In genomic region chr8:104136277-104136676, GRCm38 (mm10) we compare ENCODE assay signal across 21 mouse cellular contexts. TPM values are rescaled to one million over a fixed set of nuclear protein-coding genes. Genes with fewer than 3 reads are reported as not detected.
DNase-seq lines count a peak whose midpoint lies in the region; ATAC-seq lines count a peak whose summit lies in the region.
"Had no signal": no experiment of that assay in that cellular context is flagged by ENCODE, and none has a peak within 500 bp of the region (broad histone marks: within the 10 kb centered on the region; RNA-seq: fewer than 3 reads in every experiment).

No protein-coding gene starts in this region.

- H3K9ac ChIP-seq in heart, embryonic 11.5 days (ENCODE audit: low read depth, low read length) = no peak overlapping the region
- H3K9ac ChIP-seq in midbrain, embryonic 15.5 days = no peak overlapping the region
- H3K9ac ChIP-seq: embryonic facial prominence, embryonic 12.5 days; forebrain, embryonic 13.5 days; forebrain, embryonic 15.5 days; forebrain, postnatal 0 days had no signal

- no peaks in the 10 kb centered on the region; the same call in 1 of the 2 replicates for H3K36me3 ChIP-seq in heart, embryonic 10.5 days
- no peaks in the 10 kb centered on the region for H3K36me3 ChIP-seq in heart, embryonic 11.5 days (ENCODE audit: control insufficient read depth, insufficient read depth, low read length)
- H3K36me3 ChIP-seq in embryonic facial prominence, embryonic 10.5 days (replicated peaks) = no peaks in the 10 kb centered on the region
- H3K36me3 ChIP-seq in limb, embryonic 10.5 days = no peaks in the 10 kb centered on the region
- no peaks in the 10 kb centered on the region for H3K36me3 ChIP-seq in midbrain, embryonic 15.5 days (replicated peaks)
- H3K36me3 ChIP-seq: embryonic facial prominence, embryonic 12.5 days; forebrain, embryonic 15.5 days had no signal

- H3K9me3 ChIP-seq in heart, embryonic 10.5 days = no peaks in the 10 kb centered on the region
- no peaks in the 10 kb centered on the region for H3K9me3 ChIP-seq in heart, embryonic 11.5 days (replicated peaks; ENCODE audit: control insufficient read depth, low read length)
- H3K9me3 ChIP-seq in embryonic facial prominence, embryonic 10.5 days = no peaks in the 10 kb centered on the region
- no peaks in the 10 kb centered on the region for H3K9me3 ChIP-seq in limb, embryonic 10.5 days (replicated peaks)
- H3K9me3 ChIP-seq in midbrain, embryonic 15.5 days = no peaks in the 10 kb centered on the region
- H3K9me3 ChIP-seq: embryonic facial prominence, embryonic 12.5 days; forebrain, embryonic 13.5 days; forebrain, embryonic 15.5 days had no signal

- ATAC-seq in heart, embryonic 11.5 days (replicated peaks; ENCODE audit: insufficient number of reproducible peaks, low FRiP score, low TSS enrichment) = no peak
- ATAC-seq in midbrain, embryonic 15.5 days (replicated peaks) = no peak
- ATAC-seq: activated CD4-positive, CD25-positive, alpha-beta regulatory T cell, adult 4 months; forebrain, embryonic 13.5 days; forebrain, embryonic 15.5 days; forebrain, postnatal 0 days had no signal

- H3K4me2 ChIP-seq in heart, embryonic 11.5 days = no peak overlapping the region
- no peak overlapping the region for H3K4me2 ChIP-seq in midbrain, embryonic 15.5 days
- H3K4me2 ChIP-seq: embryonic facial prominence, embryonic 12.5 days; forebrain, embryonic 13.5 days; forebrain, embryonic 15.5 days had no signal

- H3K27ac ChIP-seq in heart, embryonic 10.5 days = no peak overlapping the region
- H3K27ac ChIP-seq in heart, embryonic 11.5 days (ENCODE audit: low read depth, low read length) = no peak overlapping the region
- H3K27ac ChIP-seq in embryonic facial prominence, embryonic 10.5 days (replicated peaks) = no peak overlapping the region
- no peak overlapping the region for H3K27ac ChIP-seq in limb, embryonic 10.5 days
- no peak overlapping the region for H3K27ac ChIP-seq in midbrain, embryonic 15.5 days
- H3K27ac ChIP-seq: embryonic facial prominence, embryonic 12.5 days; forebrain, embryonic 13.5 days; forebrain, embryonic 15.5 days had no signal

- DNase-seq in heart, embryonic 10.5 days (ENCODE audit: low spot score) = peak; percentile 51
- peak; percentile 12 for DNase-seq in T-cell, adult 2 months (ENCODE audit: low spot score)
- peak; percentile 3 for DNase-seq in embryonic facial prominence, embryonic 10.5 days (ENCODE audit: low spot score)
- peak; percentile 11 for DNase-seq in limb, embryonic 10.5 days (ENCODE audit: low spot score)
- no peak for DNase-seq in cerebellum, adult 9-11 months
- DNase-seq in kidney, postnatal 14 days = no peak
- DNase-seq: adrenal gland, adult 8-10 months; adrenal gland, postnatal 14 days; adrenal gland, postnatal 36 days; cerebellum, adult 11-12 months; cerebellum, adult 2 months; cerebellum, postnatal 10 days; cerebellum, postnatal 36 days; embryo, embryonic 11 days; forebrain, postnatal 0 days had no signal

- 84% methylated on average over 3 of the region's 3 CpGs for WGBS in heart, embryonic 10.5 days
- WGBS in heart, embryonic 11.5 days (ENCODE audit: insufficient replicate concordance) = 77% methylated on average over 3 of the region's 3 CpGs
- WGBS in embryonic facial prominence, embryonic 10.5 days = 85% methylated on average over 3 of the region's 3 CpGs
- WGBS in limb, embryonic 10.5 days = 95% methylated on average over 3 of the region's 3 CpGs
- WGBS in midbrain, embryonic 15.5 days = 93% methylated on average over 3 of the region's 3 CpGs

- H3K4me3 ChIP-seq in heart, embryonic 10.5 days = no peak overlapping the region
- no peak overlapping the region for H3K4me3 ChIP-seq in heart, embryonic 11.5 days (ENCODE audit: low read depth, low read length)
- H3K4me3 ChIP-seq in embryonic facial prominence, embryonic 10.5 days = no peak overlapping the region
- H3K4me3 ChIP-seq in limb, embryonic 10.5 days = no peak overlapping the region
- H3K4me3 ChIP-seq in midbrain, embryonic 15.5 days = no peak overlapping the region
- H3K4me3 ChIP-seq: embryonic facial prominence, embryonic 12.5 days; forebrain, embryonic 13.5 days; forebrain, embryonic 15.5 days had no signal

- H3K4me1 ChIP-seq in heart, embryonic 10.5 days = no peaks in the 10 kb centered on the region
- H3K4me1 ChIP-seq in heart, embryonic 11.5 days (ENCODE audit: control insufficient read depth, insufficient read depth, low read length) = no peaks in the 10 kb centered on the region
- H3K4me1 ChIP-seq in embryonic facial prominence, embryonic 10.5 days = no peaks in the 10 kb centered on the region
- no peaks in the 10 kb centered on the region for H3K4me1 ChIP-seq in limb, embryonic 10.5 days
- no peaks in the 10 kb centered on the region for H3K4me1 ChIP-seq in midbrain, embryonic 15.5 days
- H3K4me1 ChIP-seq: embryonic facial prominence, embryonic 12.5 days; forebrain, embryonic 13.5 days; forebrain, embryonic 15.5 days had no signal

- H3K27me3 ChIP-seq in heart, embryonic 10.5 days (ENCODE audit: insufficient read depth, poor library complexity, severe bottlenecking) = no peaks in the 10 kb centered on the region
- no peaks in the 10 kb centered on the region for H3K27me3 ChIP-seq in heart, embryonic 11.5 days (ENCODE audit: control insufficient read depth, insufficient read depth, low read length)
- no peaks in the 10 kb centered on the region for H3K27me3 ChIP-seq in embryonic facial prominence, embryonic 10.5 days (replicated peaks; ENCODE audit: low read depth, poor library complexity, severe bottlenecking)
- H3K27me3 ChIP-seq in limb, embryonic 10.5 days (ENCODE audit: low read depth, poor library complexity, severe bottlenecking) = no peaks in the 10 kb centered on the region
- H3K27me3 ChIP-seq in midbrain, embryonic 15.5 days (replicated peaks) = no peaks in the 10 kb centered on the region
- H3K27me3 ChIP-seq: embryonic facial prominence, embryonic 12.5 days; forebrain, embryonic 13.5 days; forebrain, embryonic 15.5 days had no signal

RNA-seq across cellular contexts. Expression of gene Bean1, which starts 34.0 kb away (rescaled TPM):
- 0.07 and 0.23 TPM in 2 replicates for polyA plus RNA-seq in heart, embryonic 10.5 days (2016; fragmentation: Nextera tagmentation; extraction: Ambion mirVana)
- 0.16 and 0.20 TPM in 2 replicates for polyA plus RNA-seq in heart, embryonic 11.5 days (2014; fragmentation: Nextera tagmentation; extraction: Ambion mirVana)
- polyA plus RNA-seq in embryonic facial prominence, embryonic 10.5 days (2016; fragmentation: Nextera tagmentation; extraction: Ambion mirVana) = 0.20 TPM in 2 replicates
- polyA plus RNA-seq in limb, embryonic 10.5 days (2016; fragmentation: Nextera tagmentation; extraction: Ambion mirVana) = 0.10 and 0.23 TPM in 2 replicates
- polyA plus RNA-seq in midbrain, embryonic 15.5 days (2015; fragmentation: Nextera tagmentation; extraction: Ambion mirVana) = 6.4 and 6.6 TPM in 2 replicates
- polyA plus RNA-seq: activated CD4-positive, CD25-positive, alpha-beta regulatory T cell, adult 4 months had no signal

RNA-seq across cellular contexts. Expression of gene Cdh5, which starts 34.9 kb away (rescaled TPM):
- 34.1 and 40.4 TPM in 2 replicates for polyA plus RNA-seq in heart, embryonic 10.5 days (2016; fragmentation: Nextera tagmentation; extraction: Ambion mirVana)
- polyA plus RNA-seq in heart, embryonic 11.5 days (2014; fragmentation: Nextera tagmentation; extraction: Ambion mirVana) = 42.6 and 46.0 TPM in 2 replicates
- 15.4 and 15.6 TPM in 2 replicates for polyA plus RNA-seq in embryonic facial prominence, embryonic 10.5 days (2016; fragmentation: Nextera tagmentation; extraction: Ambion mirVana)
- 17.5 and 19.8 TPM in 2 replicates for polyA plus RNA-seq in limb, embryonic 10.5 days (2016; fragmentation: Nextera tagmentation; extraction: Ambion mirVana)
- 15.3 and 16.1 TPM in 2 replicates for polyA plus RNA-seq in midbrain, embryonic 15.5 days (2015; fragmentation: Nextera tagmentation; extraction: Ambion mirVana)

Comparison
In these comparisons a context has a peak if more than half of its experiments do, and no peak if none do; other contexts are left out.
1. DNase-seq: peak in heart, embryonic 10.5 days (single experiment), T-cell, adult 2 months (single experiment), embryonic facial prominence, embryonic 10.5 days (single experiment) and limb, embryonic 10.5 days (single experiment); none in cerebellum, adult 9-11 months (single experiment) and kidney, postnatal 14 days (single experiment).